In the genomic region with DNA sequence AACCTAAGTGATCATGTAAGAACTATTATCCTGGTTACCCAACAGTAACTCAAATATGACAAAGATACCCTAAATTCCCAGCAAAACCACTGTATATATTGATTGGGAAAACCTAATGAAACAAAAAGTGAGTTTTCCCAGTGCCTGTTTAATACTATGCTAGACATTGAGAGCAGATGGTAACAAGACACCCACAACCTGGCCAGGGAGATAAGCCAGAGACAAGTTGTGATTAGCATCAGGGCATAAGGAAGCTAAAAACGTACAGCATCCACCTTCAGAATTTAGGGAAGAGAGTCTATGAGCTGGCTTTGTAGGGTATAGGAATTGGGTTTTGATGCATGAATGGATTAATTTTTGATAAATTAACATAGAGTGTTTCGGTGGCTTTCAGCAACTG, we compare ENCODE assay signal across 26 mouse cellular contexts. TPM values are rescaled to one million over a fixed set of nuclear protein-coding genes. Genes with fewer than 3 reads are reported as not detected.
A peak's percentile ranks its signal among the peaks of the same experiment; 100 is the strongest.
DNase-seq lines count a peak whose midpoint lies in the region; ATAC-seq and TF ChIP-seq lines count a peak whose summit lies in the region.
"Had no signal": no experiment of that assay in that cellular context is flagged by ENCODE, and none has a peak within 500 bp of the region (broad histone marks: within the 10 kb centered on the region; RNA-seq: fewer than 3 reads in every experiment).

No protein-coding gene starts in this region.

- peaks cover 50% of the 10 kb centered on the region for H3K4me1 ChIP-seq in erythroblast, embryonic 14.5 days (ENCODE audit: control insufficient read depth)
- peaks cover 10% of the 10 kb centered on the region; the same call in 1 of the 2 replicates for H3K4me1 ChIP-seq in lung, postnatal 0 days (ENCODE audit: insufficient read depth, low read depth, low read length)
- H3K4me1 ChIP-seq in liver, embryonic 13.5 days (replicated peaks): peaks cover 39% of the 10 kb centered on the region
- no peaks in the 10 kb centered on the region for H3K4me1 ChIP-seq in stomach, postnatal 0 days (replicated peaks; ENCODE audit: control insufficient read depth, insufficient read depth)

- peak overlapping the region; percentile 70; the same call in 1 of the 2 replicates for H3K4me2 ChIP-seq in lung, postnatal 0 days (replicated peaks; ENCODE audit: low read depth, low read length)
- peak overlapping the region; percentile 73 for H3K4me2 ChIP-seq in liver, embryonic 13.5 days
- H3K4me2 ChIP-seq in stomach, postnatal 0 days (replicated peaks; ENCODE audit: low read depth): no peak overlapping the region; the same call in 1 of the 2 replicates
- H3K4me2 ChIP-seq: heart, embryonic 12.5 days had no signal

- H3K9me3 ChIP-seq in erythroblast, embryonic 14.5 days (ENCODE audit: control insufficient read depth, low read length): no peaks in the 10 kb centered on the region
- no peaks in the 10 kb centered on the region for H3K9me3 ChIP-seq in lung, postnatal 0 days (ENCODE audit: low read length)
- no peaks in the 10 kb centered on the region for H3K9me3 ChIP-seq in liver, embryonic 13.5 days (replicated peaks)
- H3K9me3 ChIP-seq in stomach, postnatal 0 days (ENCODE audit: control insufficient read depth, low read length): no peaks in the 10 kb centered on the region
- H3K9me3 ChIP-seq: embryonic facial prominence, embryonic 13.5 days; forebrain, embryonic 12.5 days; heart, embryonic 12.5 days; midbrain, embryonic 10.5 days; neural tube, embryonic 13.5 days had no signal

- ATAC-seq in erythroblast, adult 5-6 weeks (replicated peaks; ENCODE audit: low FRiP score, poor library complexity, severe bottlenecking): no peak
- no peak for ATAC-seq in lung, postnatal 0 days
- ATAC-seq in liver, embryonic 13.5 days (ENCODE audit: low read depth): no peak
- no peak for ATAC-seq in stomach, postnatal 0 days (ENCODE audit: low FRiP score, low TSS enrichment)
- ATAC-seq: forebrain, postnatal 0 days; inflammation-experienced regulatory T-cells, adult 6 months had no signal

- TF ChIP-seq CTCF in lung, postnatal 0 days (IDR thresholded peaks at IDR 0.05): no peak
- TF ChIP-seq CTCF in stomach, postnatal 0 days (IDR thresholded peaks at IDR 0.05; ENCODE audit: low read depth): no peak

- no peak for TF ChIP-seq EP300 in lung, postnatal 0 days (IDR thresholded peaks at IDR 0.05)
- no peak for TF ChIP-seq EP300 in stomach, postnatal 0 days (optimal IDR thresholded peaks at IDR 0.05)

- 72% methylated on average over 2 of the region's 2 CpGs for WGBS in lung, postnatal 0 days
- WGBS in liver, embryonic 13.5 days (ENCODE audit: insufficient replicate concordance): 49% methylated on average over 2 of the region's 2 CpGs
- WGBS in stomach, postnatal 0 days: 68% methylated on average over 2 of the region's 2 CpGs

- intact Hi-C loops in heart, postnatal 14 days (cut with DNase I): loop anchor here (5.0 kb wide), 1 partner anchor 72 kb away; a partner anchor contains a TSS

- peak overlapping the region; percentile 99 for H3K4me3 ChIP-seq in erythroblast, embryonic 14.5 days (replicated peaks)
- no peak overlapping the region for H3K4me3 ChIP-seq in lung, postnatal 0 days (ENCODE audit: low read depth, low read length)
- H3K4me3 ChIP-seq in liver, embryonic 13.5 days (replicated peaks): peak overlapping the region; percentile 80; the same call in 1 of the 2 replicates
- H3K4me3 ChIP-seq in stomach, postnatal 0 days (ENCODE audit: low read depth, low read length): no peak overlapping the region
- H3K4me3 ChIP-seq: embryonic facial prominence, embryonic 13.5 days; forebrain, embryonic 12.5 days; heart, adult 2 months; heart, embryonic 12.5 days; myocyte had no signal

- no peak for DNase-seq in lung, postnatal 0 days (ENCODE audit: low spot score)
- no peak for DNase-seq in lung, postnatal 36 days
- peak; percentile 20 for DNase-seq in liver, embryonic 13.5 days
- DNase-seq in stomach, postnatal 0 days (ENCODE audit: low spot score): no peak
- no peak for DNase-seq in heart, postnatal 14 days
- no peak for DNase-seq in cerebellum, adult 11-12 months
- DNase-seq: adrenal gland, postnatal 14 days; cerebellum, adult 2 months; cerebellum, postnatal 36 days; forebrain, postnatal 0 days; heart, adult 2 months; kidney, adult 11 months; kidney, postnatal 14 days; lung, postnatal 10 days; thymus, postnatal 14 days had no signal

- no peak overlapping the region for H3K9ac ChIP-seq in lung, postnatal 0 days (replicated peaks; ENCODE audit: low read depth)
- peak overlapping the region; percentile 88 for H3K9ac ChIP-seq in liver, embryonic 13.5 days
- no peak overlapping the region for H3K9ac ChIP-seq in stomach, postnatal 0 days (ENCODE audit: low read length)
- H3K9ac ChIP-seq: embryonic facial prominence, embryonic 13.5 days; forebrain, postnatal 0 days; heart, embryonic 12.5 days had no signal

- no peaks in the 10 kb centered on the region for H3K27me3 ChIP-seq in erythroblast, embryonic 14.5 days (ENCODE audit: control insufficient read depth)
- no peaks in the 10 kb centered on the region for H3K27me3 ChIP-seq in lung, postnatal 0 days (replicated peaks; ENCODE audit: insufficient read depth, low read length)
- no peaks in the 10 kb centered on the region for H3K27me3 ChIP-seq in liver, embryonic 13.5 days
- no peaks in the 10 kb centered on the region for H3K27me3 ChIP-seq in stomach, postnatal 0 days (ENCODE audit: control insufficient read depth, insufficient read depth, low read length)
- H3K27me3 ChIP-seq: embryonic facial prominence, embryonic 13.5 days; forebrain, embryonic 12.5 days; heart, embryonic 12.5 days; neural tube, embryonic 13.5 days had no signal

- H3K36me3 ChIP-seq in erythroblast, embryonic 14.5 days (ENCODE audit: control insufficient read depth): peaks cover 22% of the 10 kb centered on the region
- H3K36me3 ChIP-seq in lung, postnatal 0 days (ENCODE audit: insufficient read depth, low read length): no peaks in the 10 kb centered on the region
- no peaks in the 10 kb centered on the region for H3K36me3 ChIP-seq in liver, embryonic 13.5 days
- H3K36me3 ChIP-seq in stomach, postnatal 0 days (ENCODE audit: control insufficient read depth, insufficient read depth, low read length): no peaks in the 10 kb centered on the region
- H3K36me3 ChIP-seq: embryonic facial prominence, embryonic 13.5 days; forebrain, embryonic 12.5 days; heart, embryonic 12.5 days; neural tube, embryonic 13.5 days had no signal

- no peak overlapping the region for H3K27ac ChIP-seq in lung, postnatal 0 days (ENCODE audit: low read length)
- peak overlapping the region; percentile 38; the same call in 1 of the 2 replicates for H3K27ac ChIP-seq in liver, embryonic 13.5 days
- peak overlapping the region; percentile 8; the same call in 1 of the 2 replicates for H3K27ac ChIP-seq in stomach, postnatal 0 days (replicated peaks)
- H3K27ac ChIP-seq: embryonic facial prominence, embryonic 13.5 days; forebrain, embryonic 12.5 days; heart, adult 2 months; hindbrain, embryonic 14.5 days; midbrain, embryonic 10.5 days; neural tube, embryonic 13.5 days had no signal

RNA-seq across cellular contexts. Expression of a gene that starts 2.2 kb away (rescaled TPM):
- polyA plus RNA-seq in erythroblast, embryonic 14.5 days (2012): 2.0 and 2.3 TPM in 2 replicates
- 84.4 and 108 TPM in 2 replicates for total RNA-seq in erythroblast, adult 5-6 weeks (2015; ENCODE audit: low replicate concordance)
- 111 and 170 TPM in 2 replicates for total RNA-seq in erythroblast, adult 5-6 weeks (2017; ENCODE audit: low replicate concordance)
- polyA plus RNA-seq in lung, postnatal 0 days (2015; fragmentation: Nextera tagmentation; extraction: Ambion mirVana): 113 and 129 TPM in 2 replicates
- 47.3 and 54.2 TPM in 2 replicates for polyA plus RNA-seq in liver, embryonic 13.5 days (2015; fragmentation: Nextera tagmentation; extraction: Ambion mirVana)
- 127 and 134 TPM in 2 replicates for polyA plus RNA-seq in stomach, postnatal 0 days (2015; fragmentation: Nextera tagmentation; extraction: Ambion mirVana)
- 10 to 100 TPM; 90.3 to 91.6 TPM for total RNA-seq in heart, postnatal 14 days (2021)

RNA-seq across cellular contexts. Expression of a gene that starts 2.3 kb away (rescaled TPM):
- polyA plus RNA-seq in erythroblast, embryonic 14.5 days (2012): not detected in 2 replicates
- total RNA-seq in erythroblast, adult 5-6 weeks (2015; ENCODE audit: low replicate concordance): not detected in 2 replicates
- not detected in 2 replicates for total RNA-seq in erythroblast, adult 5-6 weeks (2017; ENCODE audit: low replicate concordance)
- 0.11 and 0.18 TPM in 2 replicates for polyA plus RNA-seq in lung, postnatal 0 days (2015; fragmentation: Nextera tagmentation; extraction: Ambion mirVana)
- 0.35 and 0.38 TPM in 2 replicates for polyA plus RNA-seq in liver, embryonic 13.5 days (2015; fragmentation: Nextera tagmentation; extraction: Ambion mirVana)
- polyA plus RNA-seq in stomach, postnatal 0 days (2015; fragmentation: Nextera tagmentation; extraction: Ambion mirVana): 0.16 and 0.35 TPM in 2 replicates
- total RNA-seq in heart, postnatal 14 days (2021): under 1 TPM; 0.07 to 0.10 TPM
- total RNA-seq: hematopoietic stem cell, adult 5-6 weeks had no signal

Comparison
In these comparisons a context has a peak if more than half of its experiments do, and no peak if none do; other contexts are left out.
1. H3K4me3 ChIP-seq: peak in erythroblast, embryonic 14.5 days (single experiment) and liver, embryonic 13.5 days (single experiment); none in lung, postnatal 0 days (single experiment) and stomach, postnatal 0 days (single experiment).
2. RNA of a gene that starts 2.2 kb away (polyA plus RNA-seq): 113 to 129 TPM in lung, postnatal 0 days, 127 to 134 TPM in stomach, postnatal 0 days and 47.3 to 54.2 TPM in liver, embryonic 13.5 days; 2.0 to 2.3 TPM in erythroblast, embryonic 14.5 days; every median in the first group is over 10 times any median in the second.